8 mouse cellular contexts compared by ENCODE assay signal in the genomic region with DNA sequence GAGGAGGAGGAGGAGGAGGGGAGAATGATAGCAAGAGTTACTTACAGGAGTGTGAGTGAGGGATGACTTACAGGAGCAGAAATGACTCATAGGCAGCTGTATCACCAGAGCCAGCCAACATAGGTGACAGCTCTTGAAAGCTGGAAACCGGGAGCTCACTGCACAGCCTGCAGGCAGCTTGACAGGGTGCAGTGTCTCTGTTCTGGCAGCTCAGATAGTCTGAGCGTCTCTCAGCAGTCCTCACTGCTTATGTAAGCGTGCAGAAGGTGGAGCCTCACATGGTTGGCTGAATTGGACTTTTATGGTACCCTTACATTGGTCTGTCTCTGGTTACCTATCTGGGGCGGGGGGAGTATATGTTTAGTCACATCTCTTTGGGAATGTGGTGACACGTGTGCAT. TPM values are rescaled to one million over a fixed set of nuclear protein-coding genes. Genes with fewer than 3 reads are reported as not detected.
DNase-seq lines count a peak whose midpoint lies in the region; ATAC-seq and TF ChIP-seq lines count a peak whose summit lies in the region.

No protein-coding gene starts in this region.

- H3K9me3 ChIP-seq in stomach, postnatal 0 days (ENCODE audit: control insufficient read depth, low read length) = no peaks in the 10 kb centered on the region
- no peaks in the 10 kb centered on the region for H3K9me3 ChIP-seq in midbrain, embryonic 13.5 days
- no peaks in the 10 kb centered on the region for H3K9me3 ChIP-seq in hindbrain, embryonic 10.5 days

- no peak overlapping the region for H3K9ac ChIP-seq in stomach, postnatal 0 days (ENCODE audit: low read length)
- H3K9ac ChIP-seq in midbrain, embryonic 13.5 days (replicated peaks) = no peak overlapping the region

- 23% methylated on average over 5 of the region's 5 CpGs for WGBS in stomach, postnatal 0 days
- WGBS in midbrain, embryonic 13.5 days = 48% methylated on average over 5 of the region's 5 CpGs
- 49% methylated on average over 5 of the region's 5 CpGs for WGBS in hindbrain, embryonic 10.5 days

- no peak for TF ChIP-seq CTCF in brain, embryonic 14.5 days (IDR thresholded peaks at IDR 0.05; ENCODE audit: borderline replicate concordance, extremely low read depth, insufficient read depth, insufficient read length)
- TF ChIP-seq CTCF in stomach, postnatal 0 days (IDR thresholded peaks at IDR 0.05; ENCODE audit: low read depth) = peak; percentile 9; the same call in 1 of the 2 replicates

- H3K27me3 ChIP-seq in stomach, postnatal 0 days (ENCODE audit: control insufficient read depth, insufficient read depth, low read length) = no peaks in the 10 kb centered on the region
- no peaks in the 10 kb centered on the region for H3K27me3 ChIP-seq in midbrain, embryonic 13.5 days
- H3K27me3 ChIP-seq in hindbrain, embryonic 10.5 days (ENCODE audit: insufficient read depth, poor library complexity, severe bottlenecking) = no peaks in the 10 kb centered on the region

- TF ChIP-seq EP300 in stomach, postnatal 0 days (optimal IDR thresholded peaks at IDR 0.05) = no peak

- H3K4me2 ChIP-seq in stomach, postnatal 0 days (replicated peaks; ENCODE audit: low read depth) = no peak overlapping the region
- no peak overlapping the region for H3K4me2 ChIP-seq in midbrain, embryonic 13.5 days (replicated peaks)

- no peak overlapping the region for H3K4me3 ChIP-seq in stomach, postnatal 0 days (ENCODE audit: low read depth, low read length)
- H3K4me3 ChIP-seq in midbrain, embryonic 13.5 days (replicated peaks) = no peak overlapping the region
- H3K4me3 ChIP-seq in hindbrain, embryonic 10.5 days = no peak overlapping the region

- no peak overlapping the region for H3K27ac ChIP-seq in stomach, postnatal 0 days (replicated peaks)
- no peak overlapping the region for H3K27ac ChIP-seq in midbrain, embryonic 13.5 days
- no peak overlapping the region for H3K27ac ChIP-seq in hindbrain, embryonic 10.5 days

- peak; percentile 60 for ATAC-seq in stomach, postnatal 0 days (ENCODE audit: low FRiP score, low TSS enrichment)
- no peak for ATAC-seq in midbrain, embryonic 13.5 days

- H3K4me1 ChIP-seq in stomach, postnatal 0 days (replicated peaks; ENCODE audit: control insufficient read depth, insufficient read depth) = no peaks in the 10 kb centered on the region
- no peaks in the 10 kb centered on the region for H3K4me1 ChIP-seq in midbrain, embryonic 13.5 days (replicated peaks)
- peaks cover 13% of the 10 kb centered on the region for H3K4me1 ChIP-seq in hindbrain, embryonic 10.5 days (replicated peaks)

- no peaks in the 10 kb centered on the region for H3K36me3 ChIP-seq in stomach, postnatal 0 days (ENCODE audit: control insufficient read depth, insufficient read depth, low read length)
- H3K36me3 ChIP-seq in midbrain, embryonic 13.5 days = peaks cover 4% of the 10 kb centered on the region
- H3K36me3 ChIP-seq in hindbrain, embryonic 10.5 days = peaks cover 21% of the 10 kb centered on the region

- TF ChIP-seq POLR2A in brain, embryonic 14.5 days (IDR thresholded peaks at IDR 0.05; ENCODE audit: borderline replicate concordance, extremely low read depth, insufficient read depth, insufficient read length, poor library complexity, severe bottlenecking) = no peak

- DNase-seq in right cerebral cortex, postnatal 25 days = peak; percentile 22
- DNase-seq in right cerebral cortex, postnatal 14 days = no peak
- DNase-seq in brain, embryonic 14.5 days (ENCODE audit: low read depth) = peak; percentile 9
- DNase-seq in layer of hippocampus, adult 9-11 months = peak; percentile 59
- no peak for DNase-seq in stomach, postnatal 0 days (ENCODE audit: low spot score)
- no peak for DNase-seq in hindbrain, embryonic 10.5 days (ENCODE audit: low spot score)
- DNase-seq in testis, postnatal 14 days (ENCODE audit: low spot score) = no peak

RNA-seq across cellular contexts. Expression of a gene that starts 6.8 kb away (rescaled TPM):
- 18.3 and 23.2 TPM in 2 replicates for polyA plus RNA-seq in brain, embryonic 14.5 days (2012; rRNA removed)
- 5.4 and 5.7 TPM in 2 replicates for polyA plus RNA-seq in stomach, postnatal 0 days (2015; fragmentation: Nextera tagmentation; extraction: Ambion mirVana)
- polyA plus RNA-seq in midbrain, embryonic 13.5 days (2015; fragmentation: Nextera tagmentation; extraction: Ambion mirVana) = 19.0 and 20.6 TPM in 2 replicates
- 18.4 and 19.0 TPM in 2 replicates for polyA plus RNA-seq in hindbrain, embryonic 10.5 days (2016; fragmentation: Nextera tagmentation; extraction: Ambion mirVana)

Comparison
In these comparisons a context has a peak if more than half of its experiments do, and no peak if none do; other contexts are left out.
1. DNase-seq: peak in right cerebral cortex, postnatal 25 days (single experiment), brain, embryonic 14.5 days (single experiment) and layer of hippocampus, adult 9-11 months (single experiment); none in right cerebral cortex, postnatal 14 days (single experiment), stomach, postnatal 0 days (single experiment), hindbrain, embryonic 10.5 days (single experiment) and testis, postnatal 14 days (single experiment).